Mouse (Mus musculus) midbrain, embryonic 14.5 days (tissue): ENCODE measurements around the gene Asmt. TPM values are rescaled to one million over a fixed set of nuclear protein-coding genes. Genes with fewer than 3 reads are reported as not detected.

ENCODE experiments used
- ATAC-seq: fragments of 200-750 bp; cut with Nextera tagmentation; 2 replicates; pipeline ENCODE4 v1.8.0; 2017; ENCODE audit warnings: moderate number of reproducible peaks, moderate library complexity; ENCODE audit not compliant: low FRiP score, low TSS enrichment
- DNase-seq: peaks from one replicate; pipeline ENCODE4 v3.0.0-alpha.2; 2015
- H3K27ac ChIP-seq: fragments of 300-500 bp; sonication (generic); replicated peaks from 2 replicates; pipeline ENCODE4 v1.5.1; 2014; ENCODE audit warnings: mild to moderate bottlenecking, low read depth, low read length, moderate library complexity
- H3K27me3 ChIP-seq: fragments of 300-500 bp; sonication (generic); 2 replicates; pipeline ENCODE4 v1.6.1; 2014; ENCODE audit warnings: low read length, control low read depth, mixed read lengths; ENCODE audit not compliant: control insufficient read depth, insufficient read depth
- H3K36me3 ChIP-seq: fragments of 300-500 bp; sonication (generic); 2 replicates; pipeline ENCODE4 v1.6.1; 2014; ENCODE audit warnings: low read length, control low read depth; ENCODE audit not compliant: control insufficient read depth, insufficient read depth
- H3K4me1 ChIP-seq: fragments of 300-500 bp; sonication (generic); 2 replicates; pipeline ENCODE4 v1.6.1; 2014; ENCODE audit warnings: mild to moderate bottlenecking, antibody characterized with exemption, low read length, control low read depth; ENCODE audit not compliant: control insufficient read depth, insufficient read depth
- H3K4me2 ChIP-seq: fragments of 300-500 bp; sonication (generic); 2 replicates; pipeline ENCODE4 v1.6.1; 2014; ENCODE audit warnings: mild to moderate bottlenecking, low read length, moderate library complexity
- H3K4me3 ChIP-seq: fragments of 300-500 bp; sonication (generic); replicated peaks from 2 replicates; pipeline ENCODE4 v1.5.1; 2014; ENCODE audit warnings: low read depth, low read length
- H3K9ac ChIP-seq: fragments of 300-500 bp; sonication (generic); replicated peaks from 2 replicates; pipeline ENCODE4 v1.6.1; 2014; ENCODE audit warnings: mild to moderate bottlenecking, low read length, moderate library complexity
- H3K9me3 ChIP-seq: fragments of 300-500 bp; sonication (generic); 2 replicates; pipeline ENCODE4 v1.6.1; 2016; ENCODE audit warnings: low read length, control low read depth, mixed read lengths; ENCODE audit not compliant: control insufficient read depth
- WGBS: fragments of 180-500 bp; shearing (Covaris S2); extraction: QIAGEN DNeasy Blood & Tissue Kit; methylation state at CpG from one replicate; pipeline ENCODE4 v1.1.7; 2014; 5-methylcytosine and 5-hydroxymethylcytosine counted together
- polyA plus RNA-seq: library from polyadenylated mRNA; unstranded; fragments of >200 nt; fragmentation: Nextera tagmentation; extraction: Ambion mirVana; gene quantifications from 2 replicates; pipeline ENCODE4 v1.2.1, GENCODE M21; 2014

Gene Asmt
- polyA plus RNA-seq, 1 experiment from 2014 or later, result not detected

DNA sequence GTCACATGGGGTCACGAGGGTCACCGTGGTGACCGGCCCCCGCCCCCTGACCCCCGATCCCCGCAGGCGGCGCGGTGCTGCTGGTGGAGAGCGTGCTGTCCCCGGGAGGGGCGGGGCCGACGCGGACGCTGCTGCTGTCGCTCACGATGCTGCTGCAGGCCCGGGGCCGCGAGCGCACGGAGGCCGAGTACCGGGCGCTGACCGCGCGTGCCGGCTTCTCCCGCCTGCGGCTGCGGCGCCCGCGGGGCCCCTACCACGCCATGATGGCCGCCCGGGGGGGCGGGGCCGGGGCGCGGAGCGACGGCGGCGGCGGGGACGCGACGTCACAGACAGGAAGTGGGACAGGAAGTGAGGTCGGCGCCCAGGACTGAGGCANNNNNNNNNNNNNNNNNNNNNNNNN lies 5.2 kb downstream of the Asmt start:
- no peak overlapping the region for H3K4me2 ChIP-seq
- ATAC-seq (no peak), DNase-seq (no peak)
- H3K27me3 ChIP-seq, result no peaks in the 10 kb centered on the region
- H3K9me3 ChIP-seq, result peaks cover 46% of the 10 kb centered on the region
- H3K36me3 ChIP-seq, result peaks cover 10% of the 10 kb centered on the region; the same call in 1 of the 2 replicates
- H3K9ac ChIP-seq, result no peak overlapping the region
- H3K27ac ChIP-seq, result no peak overlapping the region
- no peaks in the 10 kb centered on the region for H3K4me1 ChIP-seq
- WGBS, result 94% methylated on average over 53 of the region's 53 CpGs
- H3K4me3 ChIP-seq, result no peak overlapping the region
